Mouse (Mus musculus) embryonic facial prominence, embryonic 11.5 days (tissue): ENCODE measurements at regions not wholly inside any gene's neighbourhood (a gene's known extent, or its start where the extent isn't known, plus 50 kb on each side); places are given as distances from the start of the nearest gene placed in this dataset.
"Not testable (repeated sequence)": the region's sequence is repeated elsewhere in the genome, so short reads cannot be mapped to it uniquely, and the experiment has no call there.

Experiments used
- ATAC-seq: fragments of 200-750 bp; cut with Nextera tagmentation; replicated peaks from 2 replicates; pipeline ENCODE4 v1.8.0; 2017; ENCODE audit warnings: low read depth; ENCODE audit not compliant: insufficient number of reproducible peaks, low FRiP score, low TSS enrichment
- DNase-seq: peaks from one replicate; pipeline ENCODE4 v3.0.0-alpha.2; 2015; ENCODE audit warnings: low spot score
- H3K27ac ChIP-seq: fragments of 300-500 bp; sonication (generic); replicated peaks from 2 replicates; pipeline ENCODE4 v1.5.1; 2014; ENCODE audit warnings: mild to moderate bottlenecking, low read depth, low read length, control low read depth
- H3K27me3 ChIP-seq: fragments of 300-500 bp; sonication (generic); 2 replicates; pipeline ENCODE4 v1.6.1; 2014; ENCODE audit warnings: mild to moderate bottlenecking, low read length, moderate library complexity, mixed read lengths; ENCODE audit not compliant: control insufficient read depth, insufficient read depth
- H3K36me3 ChIP-seq: fragments of 300-500 bp; sonication (generic); replicated peaks from 2 replicates; pipeline ENCODE4 v1.6.1; 2014; ENCODE audit warnings: low read depth, mild to moderate bottlenecking, low read length, moderate library complexity, mixed read lengths; ENCODE audit not compliant: control insufficient read depth, insufficient read depth
- H3K4me1 ChIP-seq: fragments of 300-500 bp; sonication (generic); 2 replicates; pipeline ENCODE4 v1.6.1; 2014; ENCODE audit warnings: low read length, mixed read lengths; ENCODE audit not compliant: control insufficient read depth, insufficient read depth
- H3K4me2 ChIP-seq: fragments of 300-500 bp; sonication (generic); 2 replicates; pipeline ENCODE4 v1.6.1; 2014; ENCODE audit warnings: low read depth, mild to moderate bottlenecking, control low read depth, low read length, moderate library complexity
- H3K4me3 ChIP-seq: fragments of 300-500 bp; sonication (generic); 2 replicates; pipeline ENCODE4 v1.5.1; 2014; ENCODE audit warnings: low read depth, low read length, control low read depth
- H3K9ac ChIP-seq: fragments of 300-500 bp; sonication (generic); replicated peaks from 2 replicates; pipeline ENCODE4 v1.6.1; 2014; ENCODE audit warnings: mild to moderate bottlenecking, control low read depth, low read length
- H3K9me3 ChIP-seq: fragments of 300-500 bp; sonication (generic); replicated peaks from 2 replicates; pipeline ENCODE4 v1.6.1; 2016; ENCODE audit warnings: mild to moderate bottlenecking, low read length, inconsistent platforms, mixed read lengths; ENCODE audit not compliant: control insufficient read depth
- WGBS: fragments of 180-500 bp; shearing (Covaris S2); extraction: QIAGEN DNeasy Blood & Tissue Kit; methylation state at CpG from one replicate; pipeline ENCODE4 v1.1.7; 2014; 5-methylcytosine and 5-hydroxymethylcytosine counted together

DNA sequence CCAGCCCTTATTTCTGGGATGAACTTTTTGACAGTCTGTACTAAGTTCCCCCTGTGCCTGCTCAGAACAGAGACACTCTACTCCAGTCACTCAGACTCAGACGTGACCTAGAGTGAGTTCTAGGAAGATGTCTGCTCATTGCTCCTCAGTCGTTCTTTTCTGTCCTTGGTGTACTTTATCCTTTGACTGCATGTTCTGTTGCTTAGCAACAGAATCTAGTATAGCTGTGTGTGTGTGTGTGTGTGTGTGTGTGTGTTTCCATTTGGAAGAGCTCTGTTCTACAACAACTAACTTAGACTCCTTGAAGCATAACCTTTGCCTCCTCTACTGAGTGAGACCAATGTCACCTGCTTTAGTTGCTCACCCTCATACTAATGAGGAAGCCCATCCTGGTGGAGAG lies 136.3 kb downstream of the Scg2 start:
- DNase-seq (no peak), ATAC-seq (no peak)
- H3K27me3 ChIP-seq, result no peaks in the 10 kb centered on the region
- no peaks in the 10 kb centered on the region for H3K4me1 ChIP-seq
- no peaks in the 10 kb centered on the region for H3K9me3 ChIP-seq
- H3K9ac ChIP-seq, result no peak overlapping the region
- no peak overlapping the region for H3K4me3 ChIP-seq
- 81% methylated on average over 2 of the region's 2 CpGs for WGBS
- H3K36me3 ChIP-seq, result no peaks in the 10 kb centered on the region
- H3K4me2 ChIP-seq, result no peak overlapping the region
- no peak overlapping the region for H3K27ac ChIP-seq

GRCm38 (mm10) chr1:79299639-79300038 lies 140.3 kb downstream of the Scg2 start:
- no peak overlapping the region for H3K4me2 ChIP-seq
- no peak overlapping the region for H3K27ac ChIP-seq
- DNase-seq (no peak), ATAC-seq (no peak)
- no peaks in the 10 kb centered on the region for H3K4me1 ChIP-seq
- no peaks in the 10 kb centered on the region for H3K9me3 ChIP-seq
- no peaks in the 10 kb centered on the region for H3K27me3 ChIP-seq
- no peak overlapping the region for H3K4me3 ChIP-seq
- H3K9ac ChIP-seq, result no peak overlapping the region
- WGBS, result 20% methylated on average over 2 of the region's 2 CpGs
- H3K36me3 ChIP-seq, result no peaks in the 10 kb centered on the region

DNA sequence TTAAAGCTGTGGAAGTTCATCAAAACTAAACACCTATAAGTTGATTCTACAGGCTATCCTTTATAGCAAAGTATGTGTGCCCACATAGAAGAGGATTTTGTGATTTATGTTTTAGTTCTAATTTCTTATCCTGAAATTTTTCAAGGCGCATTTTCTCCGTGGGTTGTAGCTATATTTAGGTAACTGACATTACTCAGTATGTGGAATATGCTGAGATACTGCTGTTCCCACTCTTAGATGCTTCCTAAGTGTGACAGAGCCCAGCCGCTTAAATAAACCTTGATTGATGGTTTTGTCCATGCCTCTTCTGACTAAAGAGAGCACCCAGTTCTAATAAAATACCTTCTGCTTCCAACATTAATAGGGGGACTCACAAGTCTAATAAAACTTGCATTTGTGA lies 180.2 kb downstream of the Scg2 start:
- 76% methylated on average over 3 of the region's 3 CpGs for WGBS
- no peaks in the 10 kb centered on the region for H3K36me3 ChIP-seq
- ATAC-seq, result no peak

DNA sequence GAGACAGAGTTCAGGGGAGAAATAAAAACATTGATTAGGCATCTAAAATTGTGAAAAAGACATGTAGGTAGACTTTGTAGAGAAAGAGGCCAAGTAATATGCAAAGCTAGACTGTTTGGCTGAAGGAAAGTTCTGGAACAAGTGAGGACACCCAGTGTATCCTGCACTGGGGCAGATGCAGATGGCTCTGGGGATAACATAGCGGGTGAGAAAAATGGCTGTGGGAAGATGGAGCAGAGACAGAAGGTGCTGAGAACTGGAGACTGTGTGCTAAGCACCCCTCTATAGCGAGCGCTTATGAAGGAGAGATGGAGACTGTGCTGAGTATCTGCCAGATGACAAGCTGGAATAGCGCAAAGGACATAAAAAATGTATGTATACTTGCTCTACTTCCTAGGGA lies 226.9 kb downstream of the Scg2 start:
- 95% methylated on average over 4 of the region's 4 CpGs for WGBS

More for the DNA sequence above, 180.2 kb downstream of the Scg2 start:
- Histone ChIP-seq H3K27ac (no peak overlapping the region), H3K4me1 (no peaks in the 10 kb centered on the region), H3K4me3 (no peak overlapping the region), H3K9ac (no peak overlapping the region), H3K27me3 (no peaks in the 10 kb centered on the region), H3K4me2 (no peak overlapping the region), H3K9me3 (no peaks in the 10 kb centered on the region)
- no peak for DNase-seq

GRCm38 (mm10) chr1:79212471-79212870 lies 227.4 kb downstream of the Scg2 start:
- H3K4me3 ChIP-seq, result no peak overlapping the region
- H3K4me2 ChIP-seq, result no peak overlapping the region
- H3K9me3 ChIP-seq, result no peaks in the 10 kb centered on the region
- no peaks in the 10 kb centered on the region for H3K4me1 ChIP-seq
- H3K9ac ChIP-seq, result no peak overlapping the region
- 86% methylated on average over 5 of the region's 5 CpGs for WGBS
- no peaks in the 10 kb centered on the region for H3K36me3 ChIP-seq
- ATAC-seq (no peak), DNase-seq (no peak)
- H3K27me3 ChIP-seq, result no peaks in the 10 kb centered on the region
- no peak overlapping the region for H3K27ac ChIP-seq

More for the DNA sequence above, 226.9 kb downstream of the Scg2 start:
- Histone ChIP-seq H3K4me1 (no peaks in the 10 kb centered on the region), H3K27ac (no peak overlapping the region), H3K36me3 (no peaks in the 10 kb centered on the region), H3K27me3 (no peaks in the 10 kb centered on the region), H3K9me3 (no peaks in the 10 kb centered on the region), H3K4me3 (no peak overlapping the region), H3K9ac (no peak overlapping the region), H3K4me2 (no peak overlapping the region)
- DNase-seq (no peak), ATAC-seq (no peak)

DNA sequence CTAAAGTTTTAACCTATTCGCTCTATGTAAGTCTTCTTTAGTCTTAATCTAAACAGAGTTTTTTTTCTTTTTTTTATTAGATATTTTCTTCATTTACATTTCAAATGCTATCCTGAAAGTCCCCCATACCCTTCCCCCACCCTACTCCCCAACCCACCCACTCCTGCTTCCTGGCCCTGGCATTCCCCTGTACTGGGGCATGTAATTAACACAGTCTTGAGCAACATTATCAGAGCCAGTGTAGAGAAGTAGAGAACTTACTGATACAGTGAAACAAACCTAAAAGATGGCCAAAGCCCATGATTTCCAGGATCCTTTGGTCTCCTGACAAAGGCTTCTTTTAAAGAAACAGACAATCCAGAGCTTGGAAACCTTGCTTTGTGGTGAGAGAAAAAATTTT lies 227.9 kb downstream of the Scg2 start:
- WGBS, result 97% methylated on average over 1 of the region's 1 CpGs
- not testable (repeated sequence) for DNase-seq, H3K9ac ChIP-seq, H3K27me3 ChIP-seq, H3K4me2 ChIP-seq, ATAC-seq, H3K4me3 ChIP-seq, H3K36me3 ChIP-seq, H3K4me1 ChIP-seq, H3K9me3 ChIP-seq, H3K27ac ChIP-seq

DNA sequence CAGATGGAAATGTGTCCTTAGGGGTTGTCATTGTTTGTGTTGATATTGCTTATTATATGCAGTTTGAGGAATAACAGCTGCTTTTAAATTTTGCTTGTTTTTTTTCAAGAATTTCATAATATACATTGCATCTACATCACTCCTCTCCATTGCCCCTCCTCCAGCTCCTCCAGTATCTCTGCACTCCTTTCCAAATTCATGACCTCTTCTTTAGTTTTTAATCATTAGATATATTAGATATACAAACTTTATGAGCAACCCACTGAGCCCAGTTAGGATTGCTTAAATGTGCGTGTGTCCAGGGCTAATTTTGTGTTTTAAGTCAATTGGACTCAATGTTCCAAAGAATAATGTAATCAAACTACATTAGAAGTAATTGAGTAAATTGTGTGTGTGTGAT lies 232.7 kb downstream of the Scg2 start:
- no peak for DNase-seq
- ATAC-seq, result no peak
- Histone ChIP-seq H3K4me1 (no peaks in the 10 kb centered on the region), H3K4me3 (no peak overlapping the region), H3K9me3 (no peaks in the 10 kb centered on the region), H3K36me3 (no peaks in the 10 kb centered on the region), H3K9ac (no peak overlapping the region), H3K27ac (no peak overlapping the region), H3K27me3 (no peaks in the 10 kb centered on the region), H3K4me2 (no peak overlapping the region)
- 80% methylated on average over 1 of the region's 1 CpGs for WGBS

DNA sequence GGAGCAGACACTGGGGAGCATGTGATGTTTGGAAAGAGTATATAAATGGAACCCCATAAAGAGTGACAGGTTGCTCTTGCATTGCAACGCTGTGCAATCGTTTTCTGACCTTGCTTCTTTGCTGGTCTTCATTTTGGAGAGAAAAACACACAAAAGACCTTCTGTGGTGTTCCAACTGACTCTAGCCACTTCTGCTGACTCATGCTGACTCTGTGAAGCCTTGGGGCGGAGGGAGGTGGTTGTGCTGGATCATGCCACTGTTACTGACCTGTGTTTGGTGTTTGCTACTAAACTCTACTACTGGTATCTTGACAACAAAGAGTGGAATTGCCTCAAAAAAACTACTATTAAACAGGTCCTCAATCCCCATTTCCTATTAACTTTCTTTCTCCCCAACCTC lies 242.2 kb downstream of the Scg2 start:
- Histone ChIP-seq H3K27me3 (no peaks in the 10 kb centered on the region), H3K4me1 (no peaks in the 10 kb centered on the region), H3K9me3 (no peaks in the 10 kb centered on the region), H3K4me3 (no peak overlapping the region), H3K9ac (no peak overlapping the region), H3K4me2 (no peak overlapping the region), H3K27ac (no peak overlapping the region), H3K36me3 (no peaks in the 10 kb centered on the region)
- ATAC-seq (no peak), DNase-seq (no peak)
- 82% methylated on average over 3 of the region's 3 CpGs for WGBS
